8 mouse cellular contexts compared by ENCODE assay signal in the genomic region with DNA sequence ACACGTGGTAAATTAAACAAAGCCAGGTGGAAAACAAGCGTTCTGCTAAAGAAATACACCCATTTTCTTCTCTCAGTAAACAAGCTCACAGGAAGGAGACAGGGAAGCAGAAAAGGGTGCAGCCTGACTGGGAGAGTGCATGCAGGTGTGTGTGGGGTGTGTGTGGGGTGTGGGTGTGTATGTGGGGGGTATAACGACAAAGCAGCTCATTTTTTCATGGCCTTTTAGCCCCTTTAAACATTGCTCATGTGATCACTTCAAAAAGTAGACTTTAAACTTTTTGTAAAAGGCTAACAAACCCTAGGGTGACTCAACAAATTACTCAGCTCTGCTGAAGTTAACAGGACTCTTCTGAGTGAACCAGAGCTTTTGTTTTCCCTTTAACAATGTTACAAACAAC. TPM values are rescaled to one million over a fixed set of nuclear protein-coding genes. Genes with fewer than 3 reads are reported as not detected.
DNase-seq lines count a peak whose midpoint lies in the region; ATAC-seq and TF ChIP-seq lines count a peak whose summit lies in the region.

No protein-coding gene starts in this region.

- WGBS in forebrain, embryonic 15.5 days, result 51% methylated on average over 3 of the region's 3 CpGs
- WGBS in forebrain, embryonic 11.5 days, result 58% methylated on average over 3 of the region's 3 CpGs
- WGBS in lung, embryonic 15.5 days, result 31% methylated on average over 3 of the region's 3 CpGs
- 22% methylated on average over 3 of the region's 3 CpGs for WGBS in limb, embryonic 12.5 days
- WGBS in thymus, adult 2 months, result 7% methylated on average over 3 of the region's 3 CpGs

- no peak for TF ChIP-seq POLR2A in thymus, adult 2 months (IDR thresholded peaks at IDR 0.05; ENCODE audit: control insufficient read depth, extremely low read depth, insufficient read depth, low read length, poor library complexity)

- no peaks in the 10 kb centered on the region for H3K27me3 ChIP-seq in forebrain, embryonic 15.5 days
- H3K27me3 ChIP-seq in forebrain, embryonic 11.5 days (ENCODE audit: control insufficient read depth, insufficient read depth, low read length), result no peaks in the 10 kb centered on the region; the same call in 1 of the 2 replicates
- H3K27me3 ChIP-seq in lung, embryonic 15.5 days, result no peaks in the 10 kb centered on the region
- H3K27me3 ChIP-seq in limb, embryonic 12.5 days, result no peaks in the 10 kb centered on the region
- no peaks in the 10 kb centered on the region for H3K27me3 ChIP-seq in thymus, adult 2 months (ENCODE audit: control insufficient read depth, insufficient read depth, low read length)

- TF ChIP-seq CTCF in thymus, adult 2 months (IDR thresholded peaks at IDR 0.05; ENCODE audit: borderline replicate concordance, control insufficient read depth, extremely low read depth, insufficient read depth, low read length, poor library complexity), result no peak

- no peak overlapping the region for H3K27ac ChIP-seq in forebrain, embryonic 15.5 days (replicated peaks)
- no peak overlapping the region for H3K27ac ChIP-seq in forebrain, embryonic 11.5 days (ENCODE audit: low read depth, low read length)
- H3K27ac ChIP-seq in lung, embryonic 15.5 days, result 0 out of 2 replicates have a peak overlapping the region, but pooled peaks have one; percentile 78
- H3K27ac ChIP-seq in limb, embryonic 12.5 days, result no peak overlapping the region
- H3K27ac ChIP-seq in thymus, adult 2 months (ENCODE audit: control insufficient read depth, insufficient read depth, low read length), result peak overlapping the region; percentile 64

- no peaks in the 10 kb centered on the region for H3K9me3 ChIP-seq in forebrain, embryonic 15.5 days
- H3K9me3 ChIP-seq in forebrain, embryonic 11.5 days (ENCODE audit: control insufficient read depth, low read length), result no peaks in the 10 kb centered on the region
- no peaks in the 10 kb centered on the region for H3K9me3 ChIP-seq in lung, embryonic 15.5 days
- H3K9me3 ChIP-seq in limb, embryonic 12.5 days, result no peaks in the 10 kb centered on the region

- no peak for ATAC-seq in forebrain, embryonic 15.5 days (replicated peaks)
- ATAC-seq in forebrain, embryonic 11.5 days (replicated peaks; ENCODE audit: low FRiP score), result no peak
- ATAC-seq in lung, embryonic 15.5 days (ENCODE audit: borderline replicate concordance, extremely low read depth, low FRiP score, low TSS enrichment), result no peak
- no peak for ATAC-seq in limb, embryonic 12.5 days (ENCODE audit: insufficient number of reproducible peaks, insufficient read depth, low FRiP score, low TSS enrichment, low read depth)

- H3K9ac ChIP-seq in forebrain, embryonic 15.5 days (replicated peaks), result no peak overlapping the region
- H3K9ac ChIP-seq in forebrain, embryonic 11.5 days (ENCODE audit: low read length), result no peak overlapping the region
- H3K9ac ChIP-seq in lung, embryonic 15.5 days, result no peak overlapping the region
- no peak overlapping the region for H3K9ac ChIP-seq in limb, embryonic 12.5 days (replicated peaks)

- DNase-seq in forebrain, embryonic 11.5 days (ENCODE audit: low spot score), result no peak
- DNase-seq in lung, postnatal 36 days, result no peak
- DNase-seq in thymus, adult 2 months, result peak; percentile 20
- no peak for DNase-seq in cerebellum, adult 9-11 months
- no peak for DNase-seq in layer of hippocampus, adult 18-20 months (ENCODE audit: low spot score in 2 of 2)

- H3K4me1 ChIP-seq in forebrain, embryonic 15.5 days, result peaks cover 10% of the 10 kb centered on the region
- H3K4me1 ChIP-seq in forebrain, embryonic 11.5 days (replicated peaks; ENCODE audit: control insufficient read depth, insufficient read depth, low read length), result 0 out of 2 replicates have a peak, but pooled peaks cover 2% of the 10 kb centered on the region
- H3K4me1 ChIP-seq in lung, embryonic 15.5 days, result peaks cover 14% of the 10 kb centered on the region
- H3K4me1 ChIP-seq in limb, embryonic 12.5 days (replicated peaks), result peaks cover 23% of the 10 kb centered on the region
- peaks cover 7% of the 10 kb centered on the region; the same call in 1 of the 2 replicates for H3K4me1 ChIP-seq in thymus, adult 2 months (replicated peaks; ENCODE audit: control insufficient read depth, insufficient read depth, low read length)

- H3K4me2 ChIP-seq in forebrain, embryonic 15.5 days (replicated peaks), result 0 out of 2 replicates have a peak overlapping the region, but pooled peaks have one; percentile 74
- H3K4me2 ChIP-seq in forebrain, embryonic 11.5 days (ENCODE audit: low read depth, low read length, severe bottlenecking), result no peak overlapping the region
- peak overlapping the region; percentile 79 for H3K4me2 ChIP-seq in lung, embryonic 15.5 days
- H3K4me2 ChIP-seq in limb, embryonic 12.5 days, result peak overlapping the region; percentile 65

- no peak overlapping the region for H3K4me3 ChIP-seq in forebrain, embryonic 15.5 days
- no peak overlapping the region for H3K4me3 ChIP-seq in forebrain, embryonic 11.5 days (ENCODE audit: low read depth, low read length)
- peak overlapping the region; percentile 85; the same call in 1 of the 2 replicates for H3K4me3 ChIP-seq in lung, embryonic 15.5 days
- peak overlapping the region; percentile 65; the same call in 1 of the 2 replicates for H3K4me3 ChIP-seq in limb, embryonic 12.5 days (replicated peaks)
- no peak overlapping the region for H3K4me3 ChIP-seq in thymus, adult 2 months (ENCODE audit: control insufficient read depth, insufficient read depth, low read length)

- H3K36me3 ChIP-seq in forebrain, embryonic 15.5 days, result no peaks in the 10 kb centered on the region
- no peaks in the 10 kb centered on the region for H3K36me3 ChIP-seq in forebrain, embryonic 11.5 days (ENCODE audit: control insufficient read depth, insufficient read depth, low read length)
- H3K36me3 ChIP-seq in lung, embryonic 15.5 days, result no peaks in the 10 kb centered on the region
- H3K36me3 ChIP-seq in limb, embryonic 12.5 days, result 0 out of 2 replicates have a peak, but pooled peaks cover 8% of the 10 kb centered on the region
- no peaks in the 10 kb centered on the region for H3K36me3 ChIP-seq in thymus, adult 2 months (ENCODE audit: control insufficient read depth, insufficient read depth, low read length)

RNA-seq across cellular contexts. Expression of a gene that starts 1.5 kb away (rescaled TPM):
- polyA plus RNA-seq in forebrain, embryonic 15.5 days (2015; fragmentation: Nextera tagmentation; extraction: Ambion mirVana), result 14.1 and 15.8 TPM in 2 replicates
- 12.8 and 14.6 TPM in 2 replicates for polyA plus RNA-seq in forebrain, embryonic 11.5 days (2014; fragmentation: Nextera tagmentation; extraction: Ambion mirVana)
- 38.8 and 44.7 TPM in 2 replicates for polyA plus RNA-seq in lung, embryonic 15.5 days (2015; fragmentation: Nextera tagmentation; extraction: Ambion mirVana)
- 27.2 and 29.3 TPM in 2 replicates for polyA plus RNA-seq in limb, embryonic 12.5 days (2016; fragmentation: Nextera tagmentation; extraction: Ambion mirVana)
- polyA plus RNA-seq in thymus, adult 2 months (2012; rRNA removed), result 82.2 and 91.8 TPM in 2 replicates
- 10 to 100 TPM; 74.3 to 74.7 TPM for total RNA-seq in layer of hippocampus, adult 18-20 months (2021)

RNA-seq across cellular contexts. Expression of a gene that starts 18.3 kb away (rescaled TPM):
- polyA plus RNA-seq in forebrain, embryonic 15.5 days (2015; fragmentation: Nextera tagmentation; extraction: Ambion mirVana), result 0.62 and 0.84 TPM in 2 replicates
- polyA plus RNA-seq in forebrain, embryonic 11.5 days (2014; fragmentation: Nextera tagmentation; extraction: Ambion mirVana), result 1.1 and 1.4 TPM in 2 replicates
- polyA plus RNA-seq in lung, embryonic 15.5 days (2015; fragmentation: Nextera tagmentation; extraction: Ambion mirVana), result 0.50 and 0.82 TPM in 2 replicates
- polyA plus RNA-seq in limb, embryonic 12.5 days (2016; fragmentation: Nextera tagmentation; extraction: Ambion mirVana), result 1.3 and 1.4 TPM in 2 replicates
- polyA plus RNA-seq in thymus, adult 2 months (2012; rRNA removed), result 2.9 and 3.9 TPM in 2 replicates
- 1 to 10 TPM in 1 of 2 experiments, under 1 TPM in 1; 0.40 to 1.1 TPM for total RNA-seq in layer of hippocampus, adult 18-20 months (2021)

RNA-seq across cellular contexts. Expression of a gene that starts 26.4 kb away (rescaled TPM):
- polyA plus RNA-seq in forebrain, embryonic 15.5 days (2015; fragmentation: Nextera tagmentation; extraction: Ambion mirVana), result 2.1 and 3.0 TPM in 2 replicates
- 0.24 and 0.64 TPM in 2 replicates for polyA plus RNA-seq in forebrain, embryonic 11.5 days (2014; fragmentation: Nextera tagmentation; extraction: Ambion mirVana)
- polyA plus RNA-seq in lung, embryonic 15.5 days (2015; fragmentation: Nextera tagmentation; extraction: Ambion mirVana), result 1.5 and 1.7 TPM in 2 replicates
- polyA plus RNA-seq in limb, embryonic 12.5 days (2016; fragmentation: Nextera tagmentation; extraction: Ambion mirVana), result 0.21 and 0.64 TPM in 2 replicates
- polyA plus RNA-seq in thymus, adult 2 months (2012; rRNA removed), result 0.06 TPM in 1 of 2 replicates, not detected in the other
- 1 to 10 TPM; 1.4 to 1.9 TPM for total RNA-seq in layer of hippocampus, adult 18-20 months (2021)

Comparison
In these comparisons a context has a peak if more than half of its experiments do, and no peak if none do; other contexts are left out.
1. H3K27ac ChIP-seq: peak in lung, embryonic 15.5 days (single experiment) and thymus, adult 2 months (single experiment); none in forebrain, embryonic 15.5 days (single experiment), forebrain, embryonic 11.5 days (single experiment) and limb, embryonic 12.5 days (single experiment).
2. H3K4me3 ChIP-seq: peak in lung, embryonic 15.5 days (single experiment) and limb, embryonic 12.5 days (single experiment); none in forebrain, embryonic 15.5 days (single experiment), forebrain, embryonic 11.5 days (single experiment) and thymus, adult 2 months (single experiment).